Mouse (Mus musculus): Measurements from ENCODE around the gene Disp2. TPM values are rescaled to one million over a fixed set of nuclear protein-coding genes. Genes with fewer than 3 reads are reported as not detected.

The Disp2 gene
- polyA plus RNA-seq, 1 experiment from 2014 or later, result 2.5 TPM

DNA sequence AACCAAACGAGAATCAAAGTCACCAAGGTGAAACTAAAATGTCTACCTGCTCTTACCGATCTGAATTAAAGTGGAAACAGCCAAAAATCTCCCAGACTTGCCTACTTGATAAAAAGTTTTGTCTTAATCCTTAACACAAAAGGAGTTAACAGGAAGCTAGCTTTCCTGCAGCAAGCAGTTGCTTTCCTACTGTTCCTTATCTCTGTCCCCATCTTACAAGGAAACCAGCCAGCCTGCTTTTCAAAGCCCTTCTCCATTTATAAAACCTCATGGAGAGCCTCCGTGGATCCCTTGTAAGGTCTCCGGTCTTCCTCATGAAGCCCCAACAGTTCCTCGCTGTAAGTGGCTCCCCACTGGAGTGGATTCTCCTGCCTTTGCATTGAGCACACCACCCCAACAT lies 58.8 kb downstream of the Disp2 start:
- no peak for ATAC-seq
- no peak overlapping the region for H3K9ac ChIP-seq (ENCODE audit: low read depth, low read length)
- no peaks in the 10 kb centered on the region for H3K4me1 ChIP-seq (replicated peaks; ENCODE audit: control insufficient read depth, insufficient read depth, low read length)
- no peak overlapping the region for H3K4me2 ChIP-seq (replicated peaks; ENCODE audit: low read depth)
- H3K4me3 ChIP-seq (ENCODE audit: low read depth, low read length), result no peak overlapping the region
- TF ChIP-seq CTCF (IDR thresholded peaks at IDR 0.05; ENCODE audit: low read depth), result no peak
- H3K9me3 ChIP-seq (ENCODE audit: control insufficient read depth), result no peaks in the 10 kb centered on the region
- 37% methylated on average over 5 of the region's 5 CpGs for WGBS
- peaks cover 14% of the 10 kb centered on the region; the same call in 1 of the 2 replicates for H3K36me3 ChIP-seq (ENCODE audit: control insufficient read depth, insufficient read depth)
- no peak overlapping the region for H3K27ac ChIP-seq (ENCODE audit: low read depth, low read length)
- H3K27me3 ChIP-seq (replicated peaks; ENCODE audit: control insufficient read depth, insufficient read depth, low read length), result no peaks in the 10 kb centered on the region

DNA sequence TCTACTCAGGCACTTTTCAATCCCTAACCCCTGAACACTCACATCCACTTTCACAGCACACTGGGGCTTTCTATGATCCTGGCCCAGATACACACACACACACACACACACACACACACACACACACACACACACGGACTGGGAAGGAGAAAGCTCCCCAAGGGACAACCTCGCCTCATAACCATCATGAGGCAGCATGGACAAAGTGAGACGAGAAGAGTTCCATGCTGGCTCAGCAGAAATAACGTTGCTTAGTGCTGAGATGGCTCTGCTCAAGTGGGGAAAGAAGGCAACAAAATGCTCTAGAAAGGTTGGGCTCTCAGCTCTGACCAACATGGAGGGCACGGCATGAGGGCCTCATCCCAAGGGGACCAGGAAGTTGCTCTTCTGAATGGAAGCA lies 61.7 kb downstream of the Disp2 start:
- Histone ChIP-seq H3K36me3 (ENCODE audit: control insufficient read depth, insufficient read depth) (no peaks in the 10 kb centered on the region), H3K9me3 (ENCODE audit: control insufficient read depth) (no peaks in the 10 kb centered on the region), H3K4me1 (replicated peaks; ENCODE audit: control insufficient read depth, insufficient read depth, low read length) (no peaks in the 10 kb centered on the region), H3K9ac (ENCODE audit: low read depth, low read length) (no peak overlapping the region), H3K4me2 (replicated peaks; ENCODE audit: low read depth) (no peak overlapping the region), H3K27me3 (replicated peaks; ENCODE audit: control insufficient read depth, insufficient read depth, low read length) (no peaks in the 10 kb centered on the region), H3K27ac (ENCODE audit: low read depth, low read length) (no peak overlapping the region), H3K4me3 (ENCODE audit: low read depth, low read length) (no peak overlapping the region)
- ATAC-seq, result no peak
- no peak for TF ChIP-seq CTCF (IDR thresholded peaks at IDR 0.05; ENCODE audit: low read depth)
- 65% methylated on average over 5 of the region's 5 CpGs for WGBS

DNA sequence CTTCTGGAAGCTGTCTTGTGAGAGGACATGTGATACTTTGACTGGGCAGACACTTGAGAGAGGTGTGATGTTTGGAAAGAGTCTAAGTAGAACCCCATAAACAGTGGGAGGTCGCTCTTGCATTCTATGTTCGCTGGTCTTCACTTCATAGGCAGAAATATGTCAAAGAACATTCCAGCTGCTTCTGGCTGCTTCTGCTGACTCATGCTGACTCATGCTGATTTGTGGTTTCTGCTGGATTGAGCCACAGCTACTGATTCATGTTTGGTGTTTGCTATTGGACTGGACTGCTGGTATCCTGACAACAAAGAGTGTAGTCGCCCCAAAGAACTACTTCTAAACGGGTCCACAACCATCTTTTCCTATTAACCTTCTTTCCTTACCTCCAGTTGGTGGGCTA lies 62.3 kb downstream of the Disp2 start:
- Histone ChIP-seq H3K9me3 (ENCODE audit: control insufficient read depth) (no peaks in the 10 kb centered on the region), H3K4me3 (ENCODE audit: low read depth, low read length) (no peak overlapping the region), H3K4me1 (replicated peaks; ENCODE audit: control insufficient read depth, insufficient read depth, low read length) (no peaks in the 10 kb centered on the region), H3K36me3 (ENCODE audit: control insufficient read depth, insufficient read depth) (no peaks in the 10 kb centered on the region), H3K4me2 (replicated peaks; ENCODE audit: low read depth) (no peak overlapping the region), H3K27me3 (replicated peaks; ENCODE audit: control insufficient read depth, insufficient read depth, low read length) (no peaks in the 10 kb centered on the region), H3K27ac (ENCODE audit: low read depth, low read length) (no peak overlapping the region), H3K9ac (ENCODE audit: low read depth, low read length) (no peak overlapping the region)
- WGBS, result 87% methylated on average over 4 of the region's 4 CpGs
- TF ChIP-seq CTCF (IDR thresholded peaks at IDR 0.05; ENCODE audit: low read depth), result no peak
- no peak for ATAC-seq

DNA sequence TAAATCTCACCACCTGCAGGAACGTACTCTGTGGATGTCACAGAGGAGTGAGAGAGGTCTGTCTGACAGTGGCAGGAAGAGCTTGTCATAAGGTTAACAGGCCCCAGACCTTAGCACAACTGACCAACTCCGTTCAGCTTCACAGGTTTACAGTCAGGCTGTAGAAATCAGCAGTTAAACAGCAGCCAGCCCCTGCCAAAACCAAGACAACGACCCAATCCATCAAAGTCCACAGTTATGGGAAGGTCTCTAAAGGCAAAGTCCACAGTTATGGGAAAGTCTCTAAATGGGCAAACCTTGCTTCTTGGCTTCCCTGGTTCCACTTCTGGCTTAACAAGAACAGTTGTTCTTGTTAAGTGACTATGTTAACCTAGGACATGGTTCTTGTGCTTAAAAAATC lies 64.9 kb downstream of the Disp2 start:
- ATAC-seq, result no peak
- TF ChIP-seq CTCF (IDR thresholded peaks at IDR 0.05; ENCODE audit: low read depth), result no peak
- WGBS, result 63% methylated on average over 3 of the region's 3 CpGs

DNA sequence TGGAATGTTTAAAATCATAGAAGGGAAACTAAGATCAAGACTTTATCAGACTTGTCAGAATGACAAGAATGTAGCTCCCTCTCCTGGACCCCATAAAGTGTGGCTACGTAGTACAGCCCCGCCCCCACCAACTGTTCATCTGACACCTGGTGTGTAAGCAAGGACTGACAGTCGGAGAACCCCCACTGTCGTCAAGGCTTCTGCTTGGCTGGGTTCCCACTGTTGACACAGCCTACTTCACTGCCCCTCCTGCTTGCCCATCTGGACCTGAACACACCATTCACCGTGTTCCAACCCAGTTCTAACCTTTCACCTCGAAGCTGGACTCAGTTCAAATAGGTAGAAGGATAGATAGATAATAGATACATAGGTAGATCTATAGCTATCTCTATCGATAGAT lies 66.7 kb downstream of the Disp2 start:
- ATAC-seq, result no peak; the same call in 1 of the 2 replicates
- Histone ChIP-seq H3K4me1 (replicated peaks; ENCODE audit: control insufficient read depth, insufficient read depth, low read length) (no peaks in the 10 kb centered on the region), H3K4me3 (ENCODE audit: low read depth, low read length) (no peak overlapping the region), H3K9me3 (ENCODE audit: control insufficient read depth) (no peaks in the 10 kb centered on the region), H3K36me3 (ENCODE audit: control insufficient read depth, insufficient read depth) (no peaks in the 10 kb centered on the region), H3K27me3 (replicated peaks; ENCODE audit: control insufficient read depth, insufficient read depth, low read length) (no peaks in the 10 kb centered on the region), H3K4me2 (replicated peaks; ENCODE audit: low read depth) (no peak overlapping the region), H3K9ac (ENCODE audit: low read depth, low read length) (no peak overlapping the region), H3K27ac (ENCODE audit: low read depth, low read length) (no peak overlapping the region)
- 36% methylated on average over 7 of the region's 7 CpGs for WGBS
- TF ChIP-seq CTCF (IDR thresholded peaks at IDR 0.05; ENCODE audit: low read depth), result no peak

More for the DNA sequence above, 64.9 kb downstream of the Disp2 start:
- H3K27ac ChIP-seq (ENCODE audit: low read depth, low read length), result no peak overlapping the region
- H3K4me2 ChIP-seq (replicated peaks; ENCODE audit: low read depth), result no peak overlapping the region
- no peaks in the 10 kb centered on the region for H3K9me3 ChIP-seq (ENCODE audit: control insufficient read depth)
- H3K36me3 ChIP-seq (ENCODE audit: control insufficient read depth, insufficient read depth), result no peaks in the 10 kb centered on the region
- H3K9ac ChIP-seq (ENCODE audit: low read depth, low read length), result no peak overlapping the region
- no peaks in the 10 kb centered on the region for H3K27me3 ChIP-seq (replicated peaks; ENCODE audit: control insufficient read depth, insufficient read depth, low read length)
- H3K4me3 ChIP-seq (ENCODE audit: low read depth, low read length), result no peak overlapping the region
- no peaks in the 10 kb centered on the region for H3K4me1 ChIP-seq (replicated peaks; ENCODE audit: control insufficient read depth, insufficient read depth, low read length)

DNA sequence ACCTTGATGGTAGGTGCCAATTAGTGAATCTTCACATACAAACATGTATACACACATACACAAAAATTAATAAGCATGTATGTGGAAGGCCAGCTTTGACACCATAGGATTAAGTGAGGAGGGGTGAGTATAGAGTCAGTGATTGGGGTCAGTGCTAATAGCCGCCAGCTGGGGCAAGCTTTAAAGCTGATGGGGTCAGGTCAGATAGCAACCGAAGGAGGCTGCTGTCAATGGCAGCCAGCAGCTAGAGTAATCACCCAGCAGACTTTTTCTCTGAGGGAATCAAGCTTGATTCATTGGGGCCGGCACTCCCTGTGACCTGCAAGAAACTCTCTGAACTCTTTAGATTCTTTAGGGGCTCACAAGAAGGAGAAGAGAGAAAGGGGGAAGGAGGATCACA lies 72.2 kb downstream of the Disp2 start:
- H3K9me3 ChIP-seq (ENCODE audit: control insufficient read depth), result no peaks in the 10 kb centered on the region
- H3K36me3 ChIP-seq (ENCODE audit: control insufficient read depth, insufficient read depth), result no peaks in the 10 kb centered on the region
- no peak overlapping the region for H3K9ac ChIP-seq (ENCODE audit: low read depth, low read length)
- no peak for ATAC-seq
- H3K27me3 ChIP-seq (replicated peaks; ENCODE audit: control insufficient read depth, insufficient read depth, low read length), result no peaks in the 10 kb centered on the region
- WGBS, result 40% methylated on average over 3 of the region's 3 CpGs
- H3K4me1 ChIP-seq (replicated peaks; ENCODE audit: control insufficient read depth, insufficient read depth, low read length), result no peaks in the 10 kb centered on the region
- no peak overlapping the region for H3K4me3 ChIP-seq (ENCODE audit: low read depth, low read length)
- no peak overlapping the region for H3K4me2 ChIP-seq (replicated peaks; ENCODE audit: low read depth)
- TF ChIP-seq CTCF (IDR thresholded peaks at IDR 0.05; ENCODE audit: low read depth), result no peak
- H3K27ac ChIP-seq (ENCODE audit: low read depth, low read length), result no peak overlapping the region

Other genes starting within 250 kb of the Disp2 start
- 1.4 and 1.7 TPM in 2 replicates for gene Bmf, start 230.0 kb upstream of the Disp2 start, polyA plus RNA-seq (2015; fragmentation: Nextera tagmentation; extraction: Ambion mirVana)
- 8.9 and 9.9 TPM in 2 replicates for gene Bub1b, start 181.5 kb upstream of the Disp2 start, polyA plus RNA-seq (2015; fragmentation: Nextera tagmentation; extraction: Ambion mirVana)
- 0.90 and 1.4 TPM in 2 replicates for gene Pak6, start 116.4 kb upstream of the Disp2 start, polyA plus RNA-seq (2015; fragmentation: Nextera tagmentation; extraction: Ambion mirVana)
- 0.63 and 0.65 TPM in 2 replicates for gene Ankrd63, start 75.8 kb upstream of the Disp2 start, polyA plus RNA-seq (2015; fragmentation: Nextera tagmentation; extraction: Ambion mirVana)
- gene Plcb2, start 51.3 kb upstream of the Disp2 start, polyA plus RNA-seq (2015; fragmentation: Nextera tagmentation; extraction: Ambion mirVana), result 0.59 and 0.76 TPM in 2 replicates
- 24.7 and 26.2 TPM in 2 replicates for gene Inafm2, start 34.0 kb upstream of the Disp2 start, polyA plus RNA-seq (2015; fragmentation: Nextera tagmentation; extraction: Ambion mirVana)
- gene Ccdc9b, start 17.1 kb upstream of the Disp2 start, polyA plus RNA-seq (2015; fragmentation: Nextera tagmentation; extraction: Ambion mirVana), result 0.77 and 1.2 TPM in 2 replicates
- 66.7 and 88.7 TPM in 2 replicates for gene Phgr1, start 7.0 kb upstream of the Disp2 start, polyA plus RNA-seq (2015; fragmentation: Nextera tagmentation; extraction: Ambion mirVana)
- 21.9 and 26.4 TPM in 2 replicates for gene Knstrn, start 34.3 kb downstream of the Disp2 start, polyA plus RNA-seq (2015; fragmentation: Nextera tagmentation; extraction: Ambion mirVana)
- 13.4 and 14.2 TPM in 2 replicates for gene Ivd, start 82.2 kb downstream of the Disp2 start, polyA plus RNA-seq (2015; fragmentation: Nextera tagmentation; extraction: Ambion mirVana)
- gene Bahd1, start 120.7 kb downstream of the Disp2 start, polyA plus RNA-seq (2015; fragmentation: Nextera tagmentation; extraction: Ambion mirVana), result 6.1 and 8.9 TPM in 2 replicates
- 6.7 and 7.4 TPM in 2 replicates for gene Chst14, start 146.8 kb downstream of the Disp2 start, polyA plus RNA-seq (2015; fragmentation: Nextera tagmentation; extraction: Ambion mirVana)
- 55.9 and 59.5 TPM in 2 replicates for gene Ccdc32, start 249.7 kb downstream of the Disp2 start, polyA plus RNA-seq (2015; fragmentation: Nextera tagmentation; extraction: Ambion mirVana)

All from intestine, postnatal 0 days (tissue).